Mouse (Mus musculus) testis, adult 2 months (tissue): ENCODE data around the gene Mxi1. TPM values are rescaled to one million over a fixed set of nuclear protein-coding genes. Genes with fewer than 3 reads are reported as not detected.

ENCODE experiments used
- H3K27ac ChIP-seq: fragments of 200-500 bp; 2 replicates; pipeline ENCODE4 v1.5.1; 2012; ENCODE audit warnings: low read depth, low read length; ENCODE audit not compliant: control insufficient read depth, insufficient read depth
- H3K27me3 ChIP-seq: fragments of 200-500 bp; 2 replicates; pipeline ENCODE4 v1.6.1; 2012; ENCODE audit warnings: mild to moderate bottlenecking, low read length, moderate library complexity; ENCODE audit not compliant: control insufficient read depth, insufficient read depth
- H3K36me3 ChIP-seq: fragments of 200-500 bp; 2 replicates; pipeline ENCODE4 v1.6.1; 2012; ENCODE audit warnings: mild to moderate bottlenecking, low read length; ENCODE audit not compliant: control insufficient read depth, insufficient read depth
- H3K4me1 ChIP-seq: fragments of 200-500 bp; 2 replicates; pipeline ENCODE4 v1.6.1; 2012; ENCODE audit warnings: low read length; ENCODE audit not compliant: control insufficient read depth, insufficient read depth
- H3K4me3 ChIP-seq: fragments of 200-500 bp; 2 replicates; pipeline ENCODE4 v1.5.1; 2012; ENCODE audit warnings: low read depth, mild to moderate bottlenecking, low read length, moderate library complexity, mixed read lengths; ENCODE audit not compliant: control insufficient read depth
- CTCF ChIP-seq: fragments of 200-500 bp; IDR thresholded peaks from 2 replicates; pipeline ENCODE4 v1.5.1; 2012; ENCODE audit warnings: low read depth, mild to moderate bottlenecking, inconsistent platforms, low read length, moderate library complexity; ENCODE audit not compliant: control insufficient read depth, insufficient read depth, insufficient replicate concordance
- POLR2A ChIP-seq: fragments of 200-500 bp; IDR thresholded peaks from 2 replicates; pipeline ENCODE4 v1.6.1; 2012; ENCODE audit warnings: low read depth, mild to moderate bottlenecking, inconsistent platforms, low read length, moderate library complexity; ENCODE audit not compliant: control insufficient read depth
- polyA plus RNA-seq: library from polyadenylated mRNA; depleted of rRNA; stranded (reverse); fragments of >200 nt; gene quantifications from 2 replicates; pipeline ENCODE4 v1.2.3, GENCODE M21; 2012

Mxi1 gene
- polyA plus RNA-seq, 1 experiment = 54.8 TPM

DNA sequence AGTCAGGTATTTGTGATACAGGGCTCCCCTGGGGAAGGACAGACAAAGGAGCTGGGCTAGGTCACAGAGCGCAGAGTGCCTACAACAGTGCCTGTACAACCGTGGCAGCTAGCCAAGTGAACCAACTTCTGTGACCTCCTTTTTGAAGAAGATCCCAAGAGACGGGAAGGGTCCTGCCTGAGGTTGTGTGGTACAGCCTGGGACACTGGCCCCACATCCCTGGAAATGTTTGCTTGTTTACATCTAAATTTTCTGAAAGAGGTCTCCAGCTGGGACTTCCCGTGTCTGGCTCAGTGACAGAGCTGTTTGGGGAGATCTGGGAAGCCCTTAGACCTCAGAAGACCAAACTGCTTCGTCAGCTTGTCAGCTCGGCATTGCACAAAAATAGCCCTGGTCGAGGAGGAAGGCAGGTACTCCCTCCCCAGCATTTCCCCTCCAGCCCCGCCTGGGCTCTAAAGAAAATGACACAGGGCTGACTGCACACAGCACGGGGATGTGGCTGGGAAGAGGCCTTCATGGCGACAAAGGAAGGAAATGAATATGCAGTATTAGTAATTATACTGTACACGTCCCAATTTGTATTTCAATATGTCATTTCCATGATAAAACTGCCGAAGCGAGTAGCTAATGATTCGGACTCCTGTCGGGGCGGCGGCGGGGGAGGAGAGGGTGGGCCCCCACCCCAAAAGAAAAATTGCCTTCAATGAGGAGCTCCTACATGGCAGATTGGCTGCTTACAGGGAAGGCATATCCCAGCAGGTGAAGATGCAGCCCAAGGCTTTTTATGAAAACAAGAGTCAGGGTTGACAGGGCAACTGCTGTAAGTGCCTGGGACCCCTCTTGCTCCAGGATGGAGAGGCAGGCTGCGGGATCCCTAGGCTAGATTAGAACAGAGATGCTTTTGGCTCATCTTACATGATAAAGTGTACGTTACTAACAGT lies 25.8 kb upstream of the Mxi1 start:
- Histone ChIP-seq H3K4me3 (no peak overlapping the region), H3K27ac (no peak overlapping the region), H3K27me3 (no peaks in the 10 kb centered on the region), H3K36me3 (no peaks in the 10 kb centered on the region), H3K4me1 (no peaks in the 10 kb centered on the region)
- no peak for TF ChIP-seq CTCF
- no peak for TF ChIP-seq POLR2A

DNA sequence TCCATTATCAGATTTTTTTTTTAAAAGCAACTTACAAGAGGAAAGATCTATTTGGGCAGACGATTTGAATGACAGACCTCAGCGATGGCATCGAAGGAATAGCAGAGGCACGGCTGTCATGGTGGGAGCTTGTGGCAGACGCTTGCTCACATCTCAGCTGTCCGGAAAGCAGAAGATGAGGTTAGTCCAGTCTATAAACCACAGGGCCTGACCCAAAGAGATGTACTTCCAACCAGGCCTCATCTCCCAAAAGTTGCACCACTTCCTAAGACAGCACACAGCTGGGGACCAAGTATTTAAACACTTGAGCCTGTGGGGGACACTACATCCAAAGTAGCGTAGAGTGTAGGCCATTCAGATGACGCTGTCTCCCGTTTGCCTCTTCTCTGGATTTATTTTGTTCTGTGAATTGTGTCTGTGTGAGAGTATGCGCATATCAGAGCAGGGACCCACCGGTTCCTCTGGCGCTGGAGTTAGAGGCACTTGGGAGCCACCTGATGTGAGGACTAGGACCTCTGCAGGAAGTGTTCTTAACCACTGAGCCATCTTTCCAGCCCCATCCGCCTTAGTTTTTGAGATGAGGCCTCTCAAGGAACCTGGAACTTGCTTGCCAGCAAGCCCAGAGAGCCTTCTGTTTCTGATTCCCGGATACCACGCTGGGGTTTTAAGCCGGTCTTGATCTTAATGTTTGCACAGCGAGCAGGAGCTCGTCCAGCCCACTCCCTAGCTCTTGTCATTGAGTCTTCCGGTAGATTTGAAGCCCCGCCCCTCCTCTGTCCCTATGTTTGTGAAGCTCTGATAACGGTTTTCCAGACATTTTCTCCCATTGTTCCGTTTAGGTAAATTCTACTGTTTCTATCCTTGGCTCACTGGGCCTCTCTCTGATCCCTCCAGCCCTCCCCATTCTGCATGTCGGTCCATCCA lies 13.7 kb upstream of the Mxi1 start:
- Histone ChIP-seq H3K27ac (no peak overlapping the region), H3K4me1 (peaks cover 4% of the 10 kb centered on the region; the same call in 1 of the 2 replicates), H3K27me3 (no peaks in the 10 kb centered on the region), H3K36me3 (no peaks in the 10 kb centered on the region), H3K4me3 (no peak overlapping the region)
- no peak for TF ChIP-seq CTCF
- TF ChIP-seq POLR2A = no peak

DNA sequence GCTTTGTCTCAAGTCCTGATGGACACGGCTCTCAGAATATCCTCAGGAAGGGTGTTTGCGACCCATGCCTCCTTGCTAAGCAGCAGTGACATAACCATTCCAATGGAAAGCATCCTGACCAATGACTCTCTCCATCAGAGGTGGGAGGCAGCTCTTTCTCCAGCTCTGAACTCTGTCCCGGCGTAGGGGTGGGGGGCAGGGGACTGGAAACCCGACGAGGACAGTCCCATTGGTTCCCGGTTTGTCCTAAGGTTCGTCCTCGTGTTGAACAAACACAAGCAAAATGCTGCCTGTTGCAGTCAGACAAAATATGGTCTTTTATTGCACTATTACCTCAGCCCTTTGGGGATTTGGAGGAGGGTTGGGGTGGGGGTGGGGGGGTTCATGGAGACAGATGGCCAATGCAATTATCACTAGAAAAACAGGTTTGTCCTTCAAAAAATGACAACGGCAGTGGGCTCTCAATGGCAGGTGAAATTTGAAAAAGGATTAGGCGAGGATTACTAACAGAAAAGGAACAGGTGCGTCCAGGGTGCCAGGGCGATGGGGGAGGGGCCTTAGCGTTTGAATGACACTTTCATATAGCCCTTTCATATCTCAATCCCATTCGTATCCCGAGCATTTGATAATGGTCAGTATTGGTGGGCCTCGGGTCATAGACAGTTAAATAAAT lies 11.0 kb upstream of the Mxi1 start:
- TF ChIP-seq CTCF = no peak
- no peak for TF ChIP-seq POLR2A
- Histone ChIP-seq H3K4me1 (peaks cover 4% of the 10 kb centered on the region; the same call in 1 of the 2 replicates), H3K27ac (no peak overlapping the region), H3K4me3 (no peak overlapping the region), H3K27me3 (no peaks in the 10 kb centered on the region), H3K36me3 (no peaks in the 10 kb centered on the region)

GRCm38 (mm10) chr19:53299829-53300181 lies 10.5 kb upstream of the Mxi1 start:
- H3K4me3 ChIP-seq = no peak overlapping the region
- TF ChIP-seq POLR2A (no peak), CTCF (no peak)
- H3K27me3 ChIP-seq = no peaks in the 10 kb centered on the region
- no peak overlapping the region for H3K27ac ChIP-seq
- peaks cover 4% of the 10 kb centered on the region; the same call in 1 of the 2 replicates for H3K4me1 ChIP-seq
- H3K36me3 ChIP-seq = no peaks in the 10 kb centered on the region

DNA sequence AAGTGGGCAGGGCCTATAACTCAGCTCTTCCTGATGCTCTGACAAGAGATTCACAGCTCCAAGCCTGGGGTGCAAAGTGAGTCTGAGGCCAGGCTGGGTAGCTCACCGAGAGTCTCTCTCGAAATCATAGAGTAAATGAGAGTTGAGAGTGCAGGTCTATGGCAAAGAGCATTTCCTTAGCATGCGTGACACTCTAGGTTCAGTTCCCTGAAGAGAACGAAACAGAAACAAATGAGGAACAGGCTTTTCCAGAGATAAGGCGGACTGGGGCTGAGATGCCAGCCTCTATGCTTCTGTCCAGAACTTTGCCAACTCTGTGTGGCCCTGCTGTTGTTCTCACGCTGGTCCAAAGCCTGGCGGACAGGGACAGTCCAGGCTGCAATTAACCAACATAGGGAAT lies 6.9 kb upstream of the Mxi1 start:
- TF ChIP-seq CTCF (no peak), POLR2A (no peak)
- no peaks in the 10 kb centered on the region for H3K36me3 ChIP-seq
- no peaks in the 10 kb centered on the region for H3K27me3 ChIP-seq
- no peak overlapping the region for H3K27ac ChIP-seq
- H3K4me1 ChIP-seq = no peaks in the 10 kb centered on the region
- no peak overlapping the region for H3K4me3 ChIP-seq

DNA sequence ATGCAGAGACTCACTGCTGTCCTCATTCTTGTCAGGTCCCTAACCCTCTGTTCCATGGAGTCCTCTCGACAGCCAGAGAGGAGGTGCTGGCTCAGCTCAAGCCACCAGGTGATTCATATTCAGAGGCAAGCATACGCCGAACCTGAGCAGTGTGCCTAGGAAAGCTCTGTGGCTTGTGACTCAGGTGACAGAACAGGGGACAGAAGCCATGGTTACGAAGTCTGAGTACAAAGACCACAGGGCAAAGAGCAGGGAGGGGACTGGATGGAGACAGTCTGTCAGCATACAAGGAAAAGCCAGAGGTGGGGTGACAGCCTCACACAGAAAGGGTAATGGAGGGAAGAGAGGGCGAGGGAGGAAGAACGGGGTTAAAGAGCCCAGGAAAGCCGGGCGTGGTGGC lies 4.7 kb upstream of the Mxi1 start:
- peaks cover 4% of the 10 kb centered on the region for H3K4me1 ChIP-seq
- no peak overlapping the region for H3K27ac ChIP-seq
- H3K4me3 ChIP-seq = no peak overlapping the region
- TF ChIP-seq CTCF (no peak), POLR2A (no peak)
- no peaks in the 10 kb centered on the region for H3K27me3 ChIP-seq
- H3K36me3 ChIP-seq = no peaks in the 10 kb centered on the region
